Mouse (Mus musculus): ENCODE measurements around the gene Rhoa. TPM values are rescaled to one million over a fixed set of nuclear protein-coding genes. Genes with fewer than 3 reads are reported as not detected.
A peak's percentile ranks its signal among the peaks of the same experiment; 100 is the strongest.

Rhoa gene
- polyA plus RNA-seq, 1 experiment from 2014 or later, result 224 TPM

DNA sequence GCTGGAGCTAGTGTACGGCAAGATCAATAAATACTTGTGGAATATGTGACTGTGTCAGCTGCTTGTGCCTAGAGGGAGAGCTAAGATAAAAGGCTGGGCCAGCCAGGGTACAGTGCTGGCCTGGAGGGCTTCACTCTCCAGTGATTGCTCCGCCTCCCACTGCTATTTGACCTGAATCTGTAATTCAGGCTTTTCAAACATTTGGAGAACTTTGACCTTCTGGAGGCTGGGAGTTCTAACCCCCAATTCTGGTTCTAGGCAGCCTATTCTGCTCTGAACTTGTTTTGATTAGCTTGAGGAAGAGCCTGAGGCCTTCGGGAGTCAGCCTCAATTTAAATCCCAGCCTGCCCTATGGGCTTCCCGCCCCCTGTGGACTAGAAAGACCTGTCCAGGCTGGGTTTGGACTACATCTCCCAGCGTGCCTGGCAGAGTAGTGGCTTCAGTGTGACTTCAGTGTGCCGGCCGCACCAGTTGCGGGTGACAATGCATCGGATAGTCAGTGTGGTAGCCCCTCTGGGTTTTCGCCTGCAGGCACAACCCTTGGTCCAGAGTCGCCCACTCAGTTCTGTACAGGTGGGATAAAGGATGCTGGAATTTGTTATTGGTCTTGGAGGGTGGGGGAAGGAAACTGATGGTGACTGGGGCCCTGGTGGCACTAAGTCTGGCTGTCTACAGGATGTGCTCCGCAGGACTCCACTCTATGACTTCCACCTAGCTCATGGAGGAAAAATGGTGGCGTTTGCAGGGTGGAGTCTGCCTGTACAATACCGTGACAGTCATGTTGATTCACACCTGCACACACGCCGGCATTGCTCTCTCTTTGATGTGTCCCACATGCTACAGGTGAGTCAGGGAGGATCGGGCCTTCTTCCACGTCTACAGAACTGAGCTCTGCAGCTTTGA, 9.2 kb upstream of the Rhoa start, which contains the start of gene Amt:
Gene Amt, plus strand, starts transcription at position 401 of the 903 bp plus-strand sequence.
- Histone ChIP-seq H3K9me3 (ENCODE audit: control insufficient read depth, low read length) (no peaks in the 10 kb centered on the region), H3K36me3 (ENCODE audit: control insufficient read depth, insufficient read depth, low read length) (peaks cover 43% of the 10 kb centered on the region), H3K27ac (replicated peaks; ENCODE audit: low read depth, low read length) (0 out of 2 replicates have a peak within 1 kb of the TSS, but pooled peaks have one; percentile 14), H3K4me3 (replicated peaks; ENCODE audit: low read depth, low read length) (peak within 1 kb of the TSS; percentile 25), H3K9ac (replicated peaks; ENCODE audit: low read length) (peak within 1 kb of the TSS; percentile 36; the same call in 1 of the 2 replicates), H3K4me1 (ENCODE audit: control insufficient read depth, insufficient read depth, low read length) (peaks cover 8% of the 10 kb centered on the region; the same call in 1 of the 2 replicates), H3K27me3 (ENCODE audit: control insufficient read depth, insufficient read depth, low read length) (no peaks in the 10 kb centered on the region), H3K4me2 (ENCODE audit: low read length) (peak within 1 kb of the TSS; percentile 45)
- WGBS, result 19% methylated on average over 18 of the region's 18 CpGs
- ATAC-seq (ENCODE audit: low FRiP score, low TSS enrichment) (peak; percentile 60), DNase-seq (peak; percentile 65)

- H3K27ac ChIP-seq (replicated peaks; ENCODE audit: low read depth, low read length), result no peak overlapping the region
- WGBS, result 89% methylated on average over 3 of the region's 3 CpGs
- DNase-seq, result no peak
- H3K4me2 ChIP-seq (ENCODE audit: low read length), result no peak overlapping the region
- no peak for ATAC-seq (ENCODE audit: low FRiP score, low TSS enrichment)
- peaks cover 17% of the 10 kb centered on the region for H3K4me1 ChIP-seq (ENCODE audit: control insufficient read depth, insufficient read depth, low read length)
- H3K9me3 ChIP-seq (ENCODE audit: control insufficient read depth, low read length), result no peaks in the 10 kb centered on the region
- no peak overlapping the region for H3K4me3 ChIP-seq (replicated peaks; ENCODE audit: low read depth, low read length)
- peaks cover 35% of the 10 kb centered on the region for H3K36me3 ChIP-seq (ENCODE audit: control insufficient read depth, insufficient read depth, low read length)
- H3K27me3 ChIP-seq (ENCODE audit: control insufficient read depth, insufficient read depth, low read length), result no peaks in the 10 kb centered on the region
- H3K9ac ChIP-seq (replicated peaks; ENCODE audit: low read length), result no peak overlapping the region
These were observed 4.1 kb upstream of the Rhoa start for GRCm38 (mm10) chr9:108301853-108302252.

DNA sequence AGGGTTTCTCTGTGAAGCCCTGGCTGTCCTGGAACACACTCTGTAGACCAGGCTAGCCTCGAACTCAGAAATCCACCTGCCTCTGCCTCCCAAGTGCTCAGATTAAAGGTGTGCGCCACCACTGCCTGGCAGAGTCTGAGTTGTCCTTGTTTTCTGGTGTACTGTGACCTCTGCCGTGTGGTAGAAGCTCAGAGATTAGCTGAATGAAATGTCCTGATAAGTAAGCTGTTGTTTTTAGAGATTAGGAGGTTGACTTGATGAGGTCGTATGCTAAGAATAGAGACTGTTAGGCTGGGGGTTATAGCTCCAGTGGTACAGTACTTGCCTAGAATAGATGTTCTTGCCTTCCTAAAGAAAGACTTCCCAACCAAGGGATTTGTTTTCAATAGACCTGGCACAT, 1.2 kb upstream of the Rhoa start:
- Histone ChIP-seq H3K4me3 (replicated peaks; ENCODE audit: low read depth, low read length) (peak overlapping the region; percentile 89), H3K4me2 (ENCODE audit: low read length) (peak overlapping the region; percentile 92), H3K9ac (replicated peaks; ENCODE audit: low read length) (no peak overlapping the region; the same call in 1 of the 2 replicates), H3K4me1 (ENCODE audit: control insufficient read depth, insufficient read depth, low read length) (peaks cover 28% of the 10 kb centered on the region), H3K36me3 (ENCODE audit: control insufficient read depth, insufficient read depth, low read length) (peaks cover 35% of the 10 kb centered on the region), H3K27ac (replicated peaks; ENCODE audit: low read depth, low read length) (no peak overlapping the region), H3K9me3 (ENCODE audit: control insufficient read depth, low read length) (no peaks in the 10 kb centered on the region), H3K27me3 (ENCODE audit: control insufficient read depth, insufficient read depth, low read length) (no peaks in the 10 kb centered on the region)
- ATAC-seq (ENCODE audit: low FRiP score, low TSS enrichment), result no peak
- DNase-seq, result no peak
- WGBS, result 89% methylated on average over 4 of the region's 4 CpGs

GRCm38 (mm10) chr9:108305170-108305569, 759 bp upstream of the Rhoa start:
- H3K27me3 ChIP-seq (ENCODE audit: control insufficient read depth, insufficient read depth, low read length), result no peaks in the 10 kb centered on the region
- H3K9ac ChIP-seq (replicated peaks; ENCODE audit: low read length), result peak overlapping the region; percentile 78
- peaks cover 35% of the 10 kb centered on the region for H3K36me3 ChIP-seq (ENCODE audit: control insufficient read depth, insufficient read depth, low read length)
- H3K9me3 ChIP-seq (ENCODE audit: control insufficient read depth, low read length), result no peaks in the 10 kb centered on the region
- WGBS, result 10% methylated on average over 1 of the region's 1 CpGs
- peak; percentile 0; the same call in 1 of the 2 replicates for ATAC-seq (ENCODE audit: low FRiP score, low TSS enrichment)
- peak overlapping the region; percentile 97 for H3K27ac ChIP-seq (replicated peaks; ENCODE audit: low read depth, low read length)
- peak overlapping the region; percentile 89 for H3K4me3 ChIP-seq (replicated peaks; ENCODE audit: low read depth, low read length)
- H3K4me1 ChIP-seq (ENCODE audit: control insufficient read depth, insufficient read depth, low read length), result peaks cover 28% of the 10 kb centered on the region
- no peak for DNase-seq
- peak overlapping the region; percentile 92 for H3K4me2 ChIP-seq (ENCODE audit: low read length)

DNA sequence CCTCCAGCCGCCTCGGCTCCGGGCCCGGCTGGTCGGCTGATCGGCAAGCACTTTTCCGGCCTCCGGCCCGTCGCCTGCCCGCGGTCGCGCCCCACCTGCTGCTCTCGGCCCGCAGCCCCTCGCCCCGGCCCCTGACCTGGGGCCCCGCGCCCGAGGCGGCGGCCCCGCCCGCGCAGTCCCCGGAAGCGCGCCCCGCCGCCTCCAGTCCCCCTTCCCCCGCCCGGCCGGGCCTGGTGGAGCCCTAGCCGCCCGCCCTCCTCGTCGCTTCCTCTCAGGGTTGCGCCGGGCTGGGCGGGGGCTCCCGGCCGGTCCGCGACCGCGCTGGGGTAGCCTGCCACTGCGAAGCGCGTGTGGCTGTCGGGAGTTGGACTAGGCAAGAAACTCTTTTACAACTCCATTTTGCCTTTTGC, 647 bp downstream of the Rhoa start:
- H3K4me3 ChIP-seq (replicated peaks; ENCODE audit: low read depth, low read length), result peak overlapping the region; percentile 89
- H3K4me1 ChIP-seq (ENCODE audit: control insufficient read depth, insufficient read depth, low read length), result peaks cover 35% of the 10 kb centered on the region
- ATAC-seq (ENCODE audit: low FRiP score, low TSS enrichment) (peak; percentile 64), DNase-seq (peak; percentile 85)
- peak overlapping the region; percentile 91 for H3K9ac ChIP-seq (replicated peaks; ENCODE audit: low read length)
- no peaks in the 10 kb centered on the region for H3K27me3 ChIP-seq (ENCODE audit: control insufficient read depth, insufficient read depth, low read length)
- H3K4me2 ChIP-seq (ENCODE audit: low read length), result peak overlapping the region; percentile 70
- H3K36me3 ChIP-seq (ENCODE audit: control insufficient read depth, insufficient read depth, low read length), result peaks cover 22% of the 10 kb centered on the region
- under 1% methylated on average over 50 of the region's 51 CpGs for WGBS
- peak overlapping the region; percentile 97 for H3K27ac ChIP-seq (replicated peaks; ENCODE audit: low read depth, low read length)
- H3K9me3 ChIP-seq (ENCODE audit: control insufficient read depth, low read length), result no peaks in the 10 kb centered on the region

DNA sequence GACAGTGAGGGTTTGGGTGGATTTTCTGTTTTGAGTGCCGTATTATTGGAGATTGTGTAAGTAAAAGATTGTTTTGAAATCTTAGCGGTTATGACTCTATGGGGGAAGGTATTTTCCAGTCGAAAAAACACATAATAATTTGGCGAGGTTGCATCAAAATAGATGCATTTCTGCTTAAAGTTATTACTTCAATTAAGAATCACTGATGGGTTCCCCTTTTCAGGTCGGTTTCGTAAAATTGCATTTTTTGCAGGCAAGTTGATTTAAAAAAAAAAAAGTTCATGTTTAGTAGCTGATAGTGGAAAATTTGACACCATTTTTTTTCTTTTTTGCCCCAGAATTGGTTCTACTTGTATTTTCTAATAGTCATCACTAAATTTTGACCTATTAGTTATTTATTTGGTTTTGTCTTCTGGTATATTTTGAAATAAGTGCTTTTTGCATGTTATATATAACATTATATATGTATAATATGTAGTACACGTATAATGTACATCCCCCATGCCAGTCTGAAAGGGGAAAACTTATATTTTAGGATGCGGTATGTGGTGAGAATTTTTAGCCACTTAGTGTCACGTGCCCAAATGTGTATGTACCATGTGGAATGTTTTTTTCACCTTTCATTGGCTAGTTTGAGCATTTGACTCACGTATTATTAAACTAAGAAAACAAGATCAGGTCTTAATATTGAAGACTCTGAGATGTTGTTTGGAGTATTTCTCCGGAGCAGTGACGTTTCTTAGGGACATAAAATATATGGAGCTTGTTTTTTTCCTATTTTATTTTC, 1.3 kb downstream of the Rhoa start:
- no peaks in the 10 kb centered on the region for H3K27me3 ChIP-seq (ENCODE audit: control insufficient read depth, insufficient read depth, low read length)
- peaks cover 37% of the 10 kb centered on the region for H3K4me1 ChIP-seq (ENCODE audit: control insufficient read depth, insufficient read depth, low read length)
- peaks cover 18% of the 10 kb centered on the region for H3K36me3 ChIP-seq (ENCODE audit: control insufficient read depth, insufficient read depth, low read length)
- WGBS, result 26% methylated on average over 12 of the region's 12 CpGs
- ATAC-seq (ENCODE audit: low FRiP score, low TSS enrichment) (no peak), DNase-seq (no peak)
- no peaks in the 10 kb centered on the region for H3K9me3 ChIP-seq (ENCODE audit: control insufficient read depth, low read length)
- H3K9ac ChIP-seq (replicated peaks; ENCODE audit: low read length), result peak overlapping the region; percentile 91
- H3K4me2 ChIP-seq (ENCODE audit: low read length), result peak overlapping the region; percentile 70
- peak overlapping the region; percentile 89 for H3K4me3 ChIP-seq (replicated peaks; ENCODE audit: low read depth, low read length)
- H3K27ac ChIP-seq (replicated peaks; ENCODE audit: low read depth, low read length), result peak overlapping the region; percentile 97

- H3K4me3 ChIP-seq (replicated peaks; ENCODE audit: low read depth, low read length), result peak overlapping the region; percentile 89
- no peaks in the 10 kb centered on the region for H3K27me3 ChIP-seq (ENCODE audit: control insufficient read depth, insufficient read depth, low read length)
- peaks cover 37% of the 10 kb centered on the region for H3K4me1 ChIP-seq (ENCODE audit: control insufficient read depth, insufficient read depth, low read length)
- H3K9me3 ChIP-seq (ENCODE audit: control insufficient read depth, low read length), result no peaks in the 10 kb centered on the region
- H3K27ac ChIP-seq (replicated peaks; ENCODE audit: low read depth, low read length), result no peak overlapping the region
- peaks cover 8% of the 10 kb centered on the region for H3K36me3 ChIP-seq (ENCODE audit: control insufficient read depth, insufficient read depth, low read length)
- no peak overlapping the region for H3K9ac ChIP-seq (replicated peaks; ENCODE audit: low read length)
- DNase-seq, result no peak
- 80% methylated on average over 2 of the region's 2 CpGs for WGBS
- no peak for ATAC-seq (ENCODE audit: low FRiP score, low TSS enrichment)
- H3K4me2 ChIP-seq (ENCODE audit: low read length), result peak overlapping the region; percentile 70
These were observed 2.2 kb downstream of the Rhoa start for GRCm38 (mm10) chr9:108308141-108308540.

DNA sequence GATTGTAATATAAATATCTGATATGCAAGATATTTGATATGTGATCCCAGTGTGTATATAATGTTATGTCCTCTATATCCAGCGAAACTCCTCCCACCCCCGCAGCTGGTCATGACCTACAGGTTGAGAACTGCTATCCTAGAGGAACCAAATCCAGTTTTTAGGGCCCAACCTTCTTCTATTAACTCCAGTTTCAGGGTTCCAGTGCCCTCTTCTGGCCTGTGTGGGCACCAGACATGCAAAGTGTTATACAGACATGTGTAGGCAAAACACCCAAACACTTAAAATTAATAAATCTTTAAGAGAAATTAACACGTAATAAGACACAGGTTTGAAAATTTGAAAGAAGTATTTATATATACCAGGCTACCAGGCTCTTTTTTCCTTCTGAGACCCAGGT, 11.6 kb downstream of the Rhoa start:
- H3K27ac ChIP-seq (replicated peaks; ENCODE audit: low read depth, low read length), result no peak overlapping the region
- no peak overlapping the region for H3K9ac ChIP-seq (replicated peaks; ENCODE audit: low read length)
- H3K36me3 ChIP-seq (ENCODE audit: control insufficient read depth, insufficient read depth, low read length), result peaks cover 22% of the 10 kb centered on the region; the same call in 1 of the 2 replicates
- H3K9me3 ChIP-seq (ENCODE audit: control insufficient read depth, low read length), result no peaks in the 10 kb centered on the region
- H3K4me1 ChIP-seq (ENCODE audit: control insufficient read depth, insufficient read depth, low read length), result no peaks in the 10 kb centered on the region
- H3K27me3 ChIP-seq (ENCODE audit: control insufficient read depth, insufficient read depth, low read length), result no peaks in the 10 kb centered on the region
- no peak for DNase-seq
- 94% methylated on average over 3 of the region's 3 CpGs for whole genome bisulfite sequencing
- ATAC-seq (ENCODE audit: low FRiP score, low TSS enrichment), result no peak
- H3K4me3 ChIP-seq (replicated peaks; ENCODE audit: low read depth, low read length), result no peak overlapping the region
- no peak overlapping the region for H3K4me2 ChIP-seq (ENCODE audit: low read length)
